Mouse (Mus musculus) MN1 (cell line): ENCODE data around the gene Cldn9.

Experiments
- DNase-seq: peaks from one replicate; pipeline ENCODE4 v3.0.0-alpha.2; 2016; ENCODE audit warnings: low spot score

The Cldn9 gene

GRCm38 (mm10) chr17:23680336-23680735 is 3.5 kb downstream of the Cldn9 start:
- DNase-seq: no peak

- no peak for DNase-seq
These were observed 4.5 kb downstream of the Cldn9 start, which contains the start of gene Cldn6 for GRCm38 (mm10) chr17:23679127-23679835. TSS of gene Cldn6 (plus strand) at chr17:23679249.

- peak; percentile 90 for DNase-seq
These were observed 6.6 kb downstream of the Cldn9 start, which contains the start of gene Tnfrsf12a for GRCm38 (mm10) chr17:23677236-23677679. TSS of gene Tnfrsf12a (minus strand) at chr17:23677468.

GRCm38 (mm10) chr17:23676473-23677031 is 7.3 kb downstream of the Cldn9 start:
- DNase-seq: peak; percentile 69

- peak; percentile 81 for DNase-seq
These were observed 8.1 kb downstream of the Cldn9 start for GRCm38 (mm10) chr17:23675564-23676281.

- DNase-seq: peak; percentile 49
These were observed 8.7 kb downstream of the Cldn9 start for GRCm38 (mm10) chr17:23675127-23675526.

GRCm38 (mm10) chr17:23674271-23674952 is 9.4 kb downstream of the Cldn9 start:
- peak; percentile 67 for DNase-seq

- DNase-seq: peak; percentile 97
These were observed 10.3 kb downstream of the Cldn9 start, which contains the start of the genes Hcfc1r1 and Thoc6 for GRCm38 (mm10) chr17:23673424-23674073. TSS of gene Hcfc1r1 (plus strand) at chr17:23673596. TSS of gene Thoc6 (minus strand) at chr17:23673882.

GRCm38 (mm10) chr17:23672761-23673160 is 11.1 kb downstream of the Cldn9 start:
- DNase-seq: no peak

- DNase-seq: no peak
These were observed 12.3 kb downstream of the Cldn9 start for GRCm38 (mm10) chr17:23671519-23671918.

GRCm38 (mm10) chr17:23670516-23671074 is 13.2 kb downstream of the Cldn9 start:
- DNase-seq: no peak

GRCm38 (mm10) chr17:23665511-23665910 is 18.3 kb downstream of the Cldn9 start:
- DNase-seq: no peak

- peak; percentile 51 for DNase-seq
These were observed 19.2 kb downstream of the Cldn9 start for GRCm38 (mm10) chr17:23664556-23665021.

GRCm38 (mm10) chr17:23661526-23661925 is 22.3 kb downstream of the Cldn9 start:
- DNase-seq: no peak

GRCm38 (mm10) chr17:23660876-23661200 is 23.0 kb downstream of the Cldn9 start:
- DNase-seq: no peak

- no peak for DNase-seq
These were observed 23.5 kb downstream of the Cldn9 start, which contains the start of gene Bicdl2 for GRCm38 (mm10) chr17:23660117-23660875. TSS of gene Bicdl2 (plus strand) at chr17:23660506.

GRCm38 (mm10) chr17:23658450-23658849 is 25.4 kb downstream of the Cldn9 start:
- no peak for DNase-seq

GRCm38 (mm10) chr17:23654410-23654809 is 29.4 kb downstream of the Cldn9 start:
- no peak for DNase-seq

- DNase-seq: no peak
These were observed 29.8 kb downstream of the Cldn9 start for GRCm38 (mm10) chr17:23654001-23654400.

- peak; percentile 30 for DNase-seq
These were observed 30.5 kb downstream of the Cldn9 start for GRCm38 (mm10) chr17:23653324-23653723.
